Mouse (Mus musculus) thymus, postnatal 14 days (tissue): ENCODE results near the gene Ncoa7.
"Not testable (repeated sequence)": the region's sequence is repeated elsewhere in the genome, so short reads cannot be mapped to it uniquely, and the experiment has no call there.

ENCODE experiments used
- DNase-seq: peaks from one replicate; pipeline ENCODE4 v3.0.0; 2021

Ncoa7 gene

DNA sequence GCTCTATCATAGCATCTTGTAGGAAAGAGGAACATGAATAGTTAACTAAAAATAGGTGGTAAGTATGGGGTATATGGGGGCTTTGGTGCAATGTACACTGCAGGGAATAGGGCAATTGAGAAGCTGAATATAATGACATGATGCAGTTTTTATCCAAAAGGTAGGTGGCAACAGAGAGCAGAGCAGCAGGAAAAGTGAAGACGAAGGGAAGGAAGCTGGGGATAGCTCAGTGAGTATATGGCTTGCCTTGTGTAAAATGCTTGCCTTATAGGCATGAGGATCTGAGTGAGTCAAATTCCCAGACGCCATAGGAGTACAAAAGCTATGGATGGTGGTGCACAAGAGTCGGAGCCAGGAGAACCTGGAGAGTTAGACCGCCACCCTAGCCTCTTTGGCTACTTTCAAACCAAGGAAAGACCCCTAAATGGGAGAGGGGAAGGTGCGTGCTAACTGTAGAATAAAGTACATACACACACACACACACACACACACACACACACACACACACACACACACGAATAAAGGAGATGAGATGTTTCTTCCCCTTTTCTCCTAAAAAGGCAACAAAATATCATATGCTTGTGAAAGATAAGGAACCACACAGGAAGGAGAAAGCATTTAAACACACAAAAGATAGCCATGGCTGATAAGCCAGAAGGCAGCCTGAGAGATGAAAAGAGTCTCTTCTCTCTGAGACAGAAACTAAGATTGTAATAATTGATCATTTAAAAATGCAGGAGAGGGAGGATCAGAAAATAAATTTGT is 142.4 kb downstream of the Ncoa7 start:
- no peak for DNase-seq

DNA sequence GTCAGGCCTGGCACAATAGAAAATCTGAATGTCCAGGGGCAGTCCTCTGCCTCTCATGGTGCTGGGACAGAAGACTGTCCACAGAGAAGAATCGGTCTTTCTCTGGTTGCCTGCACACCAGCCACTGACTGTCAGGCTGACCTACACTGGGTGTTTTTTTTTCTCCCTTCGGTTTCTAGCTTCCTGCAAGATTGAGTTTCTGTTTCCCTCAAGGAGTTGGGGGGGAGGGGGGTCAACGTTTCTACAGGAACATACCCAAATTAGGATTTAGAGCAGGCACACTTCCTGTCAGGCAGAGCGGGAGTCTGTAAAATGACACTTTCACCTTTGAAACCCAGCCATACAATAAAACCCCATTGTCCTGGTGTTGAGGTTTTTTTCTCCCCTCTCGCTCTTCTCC is 147.5 kb downstream of the Ncoa7 start:
- DNase-seq = peak; percentile 31

DNA sequence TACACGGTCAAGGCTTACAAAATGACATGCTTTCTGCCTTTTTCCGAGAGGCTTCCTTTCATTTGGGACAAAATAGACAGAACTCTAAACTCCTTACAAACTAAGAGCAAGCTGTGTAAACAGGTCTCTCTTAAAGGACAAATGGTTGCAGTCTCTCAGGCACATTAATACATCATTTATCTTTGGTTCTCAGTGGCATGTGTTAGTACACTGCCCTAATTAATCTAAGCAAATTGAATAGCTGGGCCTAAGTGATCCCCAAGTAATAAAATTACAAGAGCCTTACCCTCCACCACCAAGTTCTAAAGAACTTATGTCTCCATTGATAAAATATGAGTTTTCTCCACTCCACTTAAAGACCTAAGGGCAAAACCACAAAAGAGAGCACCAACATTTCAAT is 155.4 kb downstream of the Ncoa7 start:
- DNase-seq = no peak

DNA sequence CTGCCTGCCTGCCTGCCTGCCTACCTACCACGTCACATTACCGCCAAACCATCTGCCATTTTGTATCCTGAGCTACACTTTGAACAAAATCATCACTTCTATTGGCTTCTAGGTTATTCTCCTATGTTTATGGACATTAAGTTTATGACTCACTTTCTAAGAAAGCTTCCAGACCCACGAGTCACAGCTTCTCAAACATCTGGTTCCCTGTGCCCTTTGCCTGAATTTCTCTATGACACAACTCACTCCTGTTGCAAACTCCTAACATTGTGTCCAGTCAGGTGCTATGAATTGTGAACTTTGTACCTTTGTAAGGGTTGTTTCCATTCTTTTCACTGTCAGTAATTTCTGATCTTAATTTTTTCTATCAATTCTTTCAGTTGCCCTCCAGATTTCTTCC is 164.9 kb downstream of the Ncoa7 start:
- DNase-seq = no peak

DNA sequence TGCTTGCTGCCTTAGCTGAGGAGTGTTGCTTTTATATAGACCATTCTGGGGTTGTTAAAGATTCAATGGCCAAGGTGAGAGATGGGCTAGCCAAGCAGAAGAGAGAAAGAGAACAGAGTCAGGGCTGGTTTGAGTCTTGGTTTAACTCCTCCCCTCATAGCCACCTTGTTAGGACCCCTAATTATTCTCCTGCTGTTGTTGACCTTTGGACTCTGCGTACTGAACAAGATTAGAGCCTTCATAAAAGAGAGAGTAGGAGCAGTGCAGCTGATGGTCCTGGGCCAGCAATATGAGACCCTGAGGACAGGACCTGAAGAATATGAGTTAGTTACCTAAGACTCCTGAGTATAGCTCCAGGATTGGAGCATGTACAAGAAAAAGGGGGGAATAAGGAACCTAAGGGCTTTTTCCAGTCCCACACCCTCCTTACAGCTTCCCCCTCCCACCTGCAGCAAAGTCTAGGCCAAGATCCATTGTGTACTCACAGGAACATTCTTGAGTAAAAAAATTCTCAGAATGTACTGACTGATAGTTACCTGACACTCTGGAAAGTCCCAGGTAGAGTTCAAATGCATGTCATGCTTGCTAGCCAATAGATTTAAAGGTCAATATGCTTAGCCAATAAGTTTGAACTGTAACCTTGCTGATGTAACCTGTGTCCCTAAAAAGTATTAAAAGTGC is 166.5 kb downstream of the Ncoa7 start:
- DNase-seq = not testable (repeated sequence)

DNA sequence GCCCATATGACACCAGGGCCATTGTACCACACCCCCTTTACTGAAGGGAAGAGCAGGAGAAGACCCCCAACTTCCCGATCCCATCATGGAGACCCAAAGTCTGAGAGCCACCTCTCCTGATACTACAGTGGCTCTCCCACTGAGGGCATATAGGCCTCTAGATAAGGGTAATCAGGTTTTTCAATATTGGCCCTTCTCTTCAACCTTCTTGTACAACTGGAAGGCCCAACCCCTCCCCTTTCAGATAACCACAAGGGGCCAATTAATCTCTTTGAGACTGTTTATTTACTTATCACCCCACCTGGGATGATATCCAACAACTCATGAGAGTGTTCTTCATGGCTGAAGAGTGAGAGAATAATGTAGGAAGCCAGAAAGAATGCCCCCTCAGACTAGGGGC is 170.4 kb downstream of the Ncoa7 start:
- no peak for DNase-seq

DNA sequence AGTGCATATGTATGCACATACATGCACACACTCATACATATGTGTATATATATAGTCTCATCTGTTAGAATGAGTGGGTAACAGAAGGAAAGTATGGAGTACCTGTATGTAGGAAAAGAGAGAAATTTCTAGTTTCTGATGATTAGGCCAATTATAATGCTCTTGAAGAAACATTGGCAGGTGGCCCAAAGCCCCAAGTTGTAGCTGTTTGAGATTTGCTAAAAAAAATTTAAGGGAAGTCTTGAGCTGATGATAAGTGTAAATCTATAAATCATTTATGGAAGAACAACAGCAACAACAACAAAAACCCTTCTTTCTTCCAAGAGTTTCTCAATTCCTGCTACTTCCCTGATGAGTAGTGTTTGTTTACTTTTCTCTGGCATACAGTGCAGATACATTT is 173.1 kb downstream of the Ncoa7 start:
- no peak for DNase-seq

DNA sequence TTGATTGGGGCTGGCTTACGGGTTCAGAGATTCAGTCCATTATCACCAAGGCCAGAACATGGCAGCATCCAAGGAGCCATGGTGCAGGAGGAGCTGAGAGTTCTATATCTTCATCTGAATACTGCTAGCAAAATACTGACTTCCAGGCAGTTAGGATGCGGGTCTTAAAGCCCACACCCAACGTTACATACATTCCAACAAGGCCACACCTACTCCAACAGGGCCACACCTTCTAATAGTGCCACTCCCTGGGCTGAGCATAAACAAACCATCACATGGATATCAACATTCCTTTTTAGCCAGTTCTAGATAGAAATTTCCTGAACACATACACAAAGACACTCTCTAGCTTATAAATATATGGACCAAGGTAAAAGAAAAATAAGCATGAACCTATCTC is 173.6 kb downstream of the Ncoa7 start, which contains the start of gene Hint3:
Gene Hint3 (minus strand): TSS at position 120 of the 400 bp plus-strand sequence.
- DNase-seq = no peak

DNA sequence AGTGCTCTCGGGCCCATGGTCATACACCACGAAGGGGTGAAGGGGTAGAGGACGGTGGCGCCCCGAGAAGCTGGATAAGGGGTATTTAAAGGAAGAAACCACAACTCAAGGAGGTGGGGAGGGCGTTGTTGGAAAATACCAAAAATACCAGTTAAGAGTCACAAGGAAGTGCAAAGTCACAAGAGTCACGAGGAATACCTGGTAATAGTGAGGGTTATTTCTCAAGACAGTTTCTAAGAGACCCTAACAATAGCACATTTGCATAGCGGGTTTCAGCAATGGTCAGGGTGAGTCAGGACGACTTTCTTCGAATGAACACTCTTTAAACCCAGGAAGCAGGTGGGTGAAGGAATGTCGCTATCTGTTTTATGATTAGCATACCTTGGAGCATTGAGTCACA is 174.7 kb downstream of the Ncoa7 start:
- DNase-seq = not testable (repeated sequence)

DNA sequence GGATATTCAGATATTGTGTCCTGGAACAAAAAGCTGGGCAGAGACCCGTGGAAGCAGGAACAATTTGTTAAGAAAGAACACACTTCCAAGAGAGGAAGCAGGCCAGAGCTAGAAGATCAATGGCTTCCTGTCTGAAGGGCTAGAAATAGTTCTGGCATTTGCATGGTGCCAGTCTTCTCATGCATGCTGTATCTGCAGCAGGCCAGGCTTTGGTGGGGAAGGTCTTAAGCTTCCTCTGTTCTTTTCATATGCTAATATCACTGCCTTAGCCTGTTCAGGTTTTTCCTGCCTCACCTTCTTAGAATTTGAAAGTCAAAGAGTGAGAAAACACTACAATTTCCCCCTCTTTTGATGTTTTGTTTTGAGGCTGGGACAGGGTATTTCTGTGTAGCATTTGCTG is 175.6 kb downstream of the Ncoa7 start:
- DNase-seq = no peak

DNA sequence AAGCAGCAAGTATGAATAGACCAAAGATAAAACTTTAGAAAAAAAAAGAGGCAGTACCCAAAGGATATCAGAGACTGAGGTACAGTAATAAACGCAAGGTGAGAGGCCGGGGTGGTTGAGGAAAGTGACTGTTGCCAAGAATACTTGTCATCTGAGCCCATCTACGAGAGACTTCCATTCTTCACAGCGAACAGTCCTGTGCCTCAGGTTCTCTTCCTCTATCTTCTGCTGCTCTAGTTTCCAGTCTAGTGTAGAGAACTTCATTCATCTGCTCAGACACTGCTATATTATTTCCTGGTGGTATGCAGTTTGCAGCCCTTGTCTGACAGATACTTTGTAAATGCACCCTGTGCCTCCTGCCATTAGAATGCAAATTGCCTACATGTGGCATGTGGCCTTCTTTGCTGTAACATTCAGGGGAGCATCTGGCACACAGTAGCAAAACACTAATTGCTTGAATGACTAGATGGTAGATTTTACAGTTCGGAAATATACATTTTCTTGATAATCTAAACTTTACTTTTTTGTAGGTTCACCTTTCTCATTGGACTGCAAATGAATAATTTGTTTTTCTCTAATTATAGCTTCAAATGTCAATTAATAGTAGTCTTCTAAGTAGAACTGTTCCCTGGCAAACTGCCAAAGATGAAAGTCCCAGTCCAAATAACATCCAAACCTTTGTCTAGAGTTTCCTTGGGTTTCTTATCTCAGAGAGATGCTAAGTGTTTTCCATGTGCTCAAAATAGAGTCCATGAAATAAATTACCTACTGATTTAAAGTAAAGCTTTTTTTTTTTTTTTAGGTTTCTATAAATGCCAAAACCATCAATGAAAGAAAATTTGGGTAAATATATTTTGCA is 178.7 kb downstream of the Ncoa7 start:
- no peak for DNase-seq

DNA sequence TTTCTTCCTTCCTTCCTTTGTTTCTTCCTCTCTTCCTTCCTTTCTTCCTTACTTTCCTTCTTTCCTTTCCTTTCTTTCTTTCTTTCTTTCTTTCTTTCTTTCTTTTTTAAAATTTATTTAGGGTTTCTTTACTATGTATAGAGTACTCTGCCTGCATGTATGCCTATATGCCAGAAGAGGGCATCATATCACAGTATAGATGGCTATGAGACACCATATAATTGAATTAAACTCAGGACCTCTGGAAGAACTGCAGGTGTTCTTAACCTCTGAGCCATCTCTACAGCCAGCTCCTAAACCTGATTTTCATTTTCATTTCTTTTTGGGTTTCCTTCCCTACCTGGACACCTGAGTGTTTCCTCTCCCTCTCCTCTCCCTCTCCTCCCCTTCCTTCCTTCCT is 180.2 kb downstream of the Ncoa7 start:
- no peak for DNase-seq

DNA sequence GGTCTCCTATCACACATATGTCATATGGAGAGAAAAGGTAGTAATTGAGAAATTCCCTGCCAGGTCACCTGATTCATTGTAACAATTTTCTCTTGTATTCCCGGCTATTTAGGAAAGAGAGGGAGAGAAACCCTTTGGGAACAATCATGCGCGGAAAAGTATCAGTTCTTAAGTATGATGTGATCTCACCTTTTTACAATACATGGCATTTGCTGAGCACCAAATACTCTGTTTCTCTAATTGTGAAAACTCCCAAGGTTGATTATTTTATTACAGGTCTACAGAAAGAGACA is 184.3 kb downstream of the Ncoa7 start:
- DNase-seq = no peak

DNA sequence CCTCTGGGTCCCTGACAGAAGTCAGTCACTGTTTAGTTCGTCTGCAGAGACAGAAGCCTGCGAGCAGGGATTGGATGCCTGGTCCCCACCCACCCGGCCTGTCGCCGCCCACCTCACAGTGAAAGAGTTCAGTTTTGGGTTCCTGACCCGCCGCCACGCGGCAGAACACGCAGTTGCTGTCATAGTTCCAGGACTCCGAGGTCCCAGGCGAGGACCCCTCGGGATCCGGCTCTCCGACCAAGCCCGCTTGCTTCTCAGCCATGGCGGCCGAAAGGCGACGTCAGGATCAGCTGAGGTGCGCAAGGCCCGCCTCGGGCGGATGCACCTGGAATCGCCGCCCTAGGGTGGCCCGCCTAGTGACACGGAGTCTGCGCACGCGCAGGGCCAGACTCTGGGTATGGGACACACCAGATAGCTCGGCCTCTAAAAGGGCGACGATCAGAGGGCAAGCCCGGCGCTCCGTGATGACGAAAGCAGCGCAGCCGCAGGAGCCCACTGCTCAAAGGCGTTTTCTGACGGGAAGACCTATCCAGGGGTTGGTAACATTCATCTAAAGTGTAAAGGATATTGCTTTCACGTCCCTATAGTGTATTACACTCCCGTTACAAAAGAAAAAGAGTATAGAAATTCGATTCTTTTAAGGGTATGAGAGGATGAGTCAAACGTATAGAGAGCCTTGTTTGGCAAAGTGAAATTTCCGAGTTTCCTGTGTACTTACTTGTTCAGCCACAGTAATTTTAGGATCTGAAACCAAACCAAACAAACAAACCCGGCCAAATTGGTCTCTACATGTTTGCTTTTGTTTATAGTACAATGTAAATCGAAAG is 184.8 kb downstream of the Ncoa7 start:
- peak; percentile 99 for DNase-seq

DNA sequence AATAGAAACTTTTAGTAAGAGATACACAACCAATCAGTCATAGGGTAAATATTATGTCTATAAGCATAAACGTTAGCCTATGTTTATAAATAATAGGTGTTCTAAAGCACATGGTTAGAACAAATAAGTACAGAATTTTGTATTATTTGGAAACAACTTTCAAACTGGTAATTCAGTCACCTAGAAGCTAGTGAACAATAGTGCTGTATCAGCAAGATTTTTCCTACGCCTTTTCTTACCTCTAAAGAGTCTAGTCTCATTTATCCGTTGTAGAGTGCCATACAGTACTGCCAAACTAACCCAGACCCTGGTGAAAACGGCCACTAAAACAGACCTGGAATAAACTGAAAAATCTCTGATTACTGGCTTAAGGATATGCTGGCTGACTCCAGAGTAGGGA is 190.1 kb downstream of the Ncoa7 start:
- no peak for DNase-seq

DNA sequence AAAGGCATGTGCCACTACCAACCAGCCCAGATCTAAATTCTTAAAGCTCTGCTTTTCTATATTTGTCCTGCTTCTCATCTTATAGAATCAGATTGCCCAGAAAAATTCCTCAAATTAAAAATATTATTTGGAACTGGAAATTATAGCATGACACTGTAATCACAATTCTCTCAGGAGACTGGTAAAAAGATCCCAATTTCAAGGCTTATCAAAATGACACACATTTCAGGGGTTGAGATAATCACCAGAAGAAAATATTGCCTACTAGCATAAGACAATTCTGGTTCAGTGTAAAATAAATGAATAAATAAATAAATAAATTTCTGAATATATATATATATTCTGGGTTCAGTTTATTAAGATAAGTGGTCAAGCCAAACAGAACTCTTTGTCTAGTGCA is 193.5 kb downstream of the Ncoa7 start:
- DNase-seq = no peak

DNA sequence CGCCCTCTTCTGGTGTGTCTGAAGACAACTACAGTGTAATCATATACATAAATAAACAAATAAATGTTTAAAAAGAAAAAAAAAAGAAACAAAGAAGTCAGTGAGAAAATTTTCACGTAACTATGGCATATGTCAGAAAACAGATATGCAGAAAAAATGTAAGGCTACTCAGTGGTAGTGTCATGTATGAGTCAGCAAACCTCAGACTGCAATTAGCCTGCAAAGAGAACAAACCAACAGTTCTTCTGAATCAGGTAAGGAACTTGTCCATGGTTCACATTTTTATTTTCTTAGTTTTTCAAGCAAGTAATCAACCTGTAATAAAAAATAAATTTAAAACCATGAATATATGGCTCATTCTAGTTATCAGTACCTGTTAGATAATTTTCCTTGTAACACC is 195.0 kb downstream of the Ncoa7 start:
- no peak for DNase-seq

DNA sequence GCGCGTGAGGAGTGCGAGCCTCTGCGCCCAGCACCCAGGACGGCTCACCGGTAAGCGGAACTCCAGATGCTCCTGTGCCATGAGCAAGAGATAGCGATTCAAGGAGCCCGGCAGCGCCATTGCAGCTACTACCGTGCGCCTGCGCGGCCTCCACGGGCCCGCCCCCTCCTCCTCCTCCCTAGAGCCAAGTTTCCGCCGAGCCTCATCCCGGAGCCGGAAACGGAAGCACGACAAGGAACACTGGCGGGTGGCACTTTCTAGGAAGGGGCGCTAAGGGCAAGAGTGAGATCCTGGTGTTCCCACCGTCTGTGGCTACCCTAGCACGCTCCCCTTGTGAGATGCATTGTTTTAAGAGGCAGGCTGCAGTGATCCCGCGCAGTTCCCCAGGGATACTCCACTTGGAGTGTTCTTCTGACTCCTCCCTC is 202.6 kb downstream of the Ncoa7 start, which contains the start of gene Trmt11:
Gene Trmt11 (minus strand): TSS at position 208 of the 425 bp plus-strand sequence.
- DNase-seq = peak; percentile 91

DNA sequence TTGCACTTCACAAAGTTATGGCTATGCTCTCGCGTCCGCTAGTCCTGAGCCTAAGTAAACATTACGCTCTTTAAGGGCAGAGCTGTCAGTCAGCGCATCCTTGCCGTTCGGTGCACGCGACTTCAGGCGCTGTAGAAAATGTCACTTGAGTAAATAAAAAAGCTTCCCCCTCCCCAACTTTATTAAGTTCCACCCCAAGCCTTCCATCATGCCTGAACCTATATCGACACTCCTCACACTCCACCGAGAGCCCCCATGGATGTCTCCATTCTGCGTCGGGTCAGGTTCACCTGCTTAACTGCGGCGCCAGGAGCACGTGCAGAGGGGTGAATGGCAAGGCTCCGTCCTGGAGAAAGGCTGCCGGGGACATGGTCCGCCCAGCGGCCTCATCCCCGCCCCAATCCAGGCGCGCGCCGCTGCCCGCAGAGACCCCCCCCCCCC is 203.0 kb downstream of the Ncoa7 start:
- DNase-seq = no peak

DNA sequence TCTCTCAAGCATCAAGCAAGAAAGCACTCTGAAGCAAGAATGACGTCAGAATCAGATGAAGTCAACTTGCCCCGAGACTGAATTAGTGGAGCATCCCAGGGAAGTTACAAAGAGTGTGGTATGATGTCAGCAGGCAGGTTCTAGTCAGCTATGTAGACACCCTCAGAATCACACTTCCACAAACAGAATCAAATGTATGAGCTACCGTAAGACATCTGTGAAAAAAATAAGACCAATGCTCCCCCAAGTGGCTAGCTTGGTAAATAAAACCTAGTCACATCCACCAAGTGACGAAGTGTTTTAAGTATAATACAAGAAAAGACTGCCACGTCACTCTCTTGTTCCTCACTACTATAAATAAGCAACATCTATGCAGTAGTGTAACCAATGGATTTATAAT is 216.1 kb downstream of the Ncoa7 start:
- DNase-seq = no peak

DNA sequence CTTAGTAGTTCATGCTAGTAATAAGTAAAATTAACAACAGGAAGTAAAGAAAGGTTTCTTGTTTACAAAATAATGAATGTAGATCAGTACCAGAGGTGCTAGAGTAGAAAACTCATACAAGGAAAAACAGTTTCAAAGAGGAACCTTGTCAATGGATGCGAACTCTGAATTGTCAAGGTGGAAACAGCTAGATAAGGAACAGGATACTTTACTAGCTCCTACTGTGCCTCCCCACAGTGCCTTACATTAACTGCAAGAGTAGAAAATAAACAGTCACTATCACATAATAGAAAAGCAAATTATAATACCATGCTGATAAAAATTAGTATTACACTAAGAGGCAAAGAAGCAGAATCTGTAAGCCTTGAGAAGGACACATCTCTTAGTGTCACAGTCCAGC is 217.4 kb downstream of the Ncoa7 start:
- DNase-seq = no peak
